Mouse (Mus musculus): ENCODE results near the gene Psg22. TPM values are rescaled to one million over a fixed set of nuclear protein-coding genes. Genes with fewer than 3 reads are reported as not detected.
"Not testable (repeated sequence)": the region's sequence is repeated elsewhere in the genome, so short reads cannot be mapped to it uniquely, and the experiment has no call there.

Psg22 gene
- polyA plus RNA-seq, 1 experiment: 0.19 TPM

DNA sequence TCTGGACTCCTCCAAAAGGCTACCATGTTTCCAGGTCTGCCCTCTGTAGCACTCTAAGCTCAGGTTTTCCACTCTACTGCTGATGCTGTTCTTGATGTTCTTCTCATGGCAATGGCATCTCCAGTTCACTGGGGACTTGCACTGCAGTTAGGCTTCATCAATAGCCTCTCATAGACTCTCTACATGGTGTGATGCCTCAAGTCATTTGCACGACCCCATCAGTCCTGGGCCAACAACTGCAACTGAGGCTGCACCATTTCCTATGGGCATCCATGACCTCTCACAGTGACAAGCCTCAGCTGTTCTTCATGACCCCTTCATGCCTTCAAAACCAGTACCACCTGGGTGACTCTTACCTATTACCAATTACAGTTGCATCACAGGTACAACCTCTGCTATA lies 10.5 kb downstream of the Psg22 start:
- no peak for DNase-seq
- Histone ChIP-seq H3K4me3 (ENCODE audit: insufficient read depth, low read depth, low read length) (no peak overlapping the region), H3K27ac (ENCODE audit: insufficient read depth, low read depth, low read length) (no peak overlapping the region), H3K27me3 (replicated peaks; ENCODE audit: control insufficient read depth, insufficient read depth, low read length) (no peaks in the 10 kb centered on the region), H3K36me3 (ENCODE audit: control insufficient read depth, insufficient read depth, low read length) (no peaks in the 10 kb centered on the region), H3K4me1 (ENCODE audit: control insufficient read depth, insufficient read depth, low read length) (no peaks in the 10 kb centered on the region)
- WGBS: 68% methylated on average over 1 of the region's 1 CpGs
- TF ChIP-seq POLR2A (IDR thresholded peaks at IDR 0.05; ENCODE audit: low read depth, low read length) (no peak), CTCF (conservative IDR thresholded peaks at IDR 0.05; ENCODE audit: insufficient read depth, insufficient read length, low read depth, low read length) (no peak)

DNA sequence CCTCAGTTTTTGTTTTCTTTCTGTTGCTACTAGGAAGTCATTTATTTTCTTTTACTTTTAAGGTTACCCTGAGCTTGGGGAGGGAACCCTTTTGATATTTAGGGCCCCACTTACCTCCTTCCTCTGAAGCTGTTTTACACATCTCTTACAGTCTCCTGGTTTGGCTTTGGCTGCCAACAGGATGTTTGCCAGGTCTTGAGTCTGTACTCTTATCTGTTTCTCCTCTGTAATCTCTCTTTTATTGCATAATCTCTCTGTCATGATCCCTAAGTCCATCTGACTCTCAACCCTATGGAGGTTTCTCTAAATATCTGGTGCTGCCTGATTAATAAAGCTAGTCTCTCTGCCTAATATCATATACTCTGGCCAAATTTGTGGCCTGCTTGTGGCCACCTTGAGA lies 15.2 kb downstream of the Psg22 start:
- Histone ChIP-seq H3K27ac (ENCODE audit: insufficient read depth, low read depth, low read length) (no peak overlapping the region), H3K4me1 (ENCODE audit: control insufficient read depth, insufficient read depth, low read length) (no peaks in the 10 kb centered on the region), H3K27me3 (replicated peaks; ENCODE audit: control insufficient read depth, insufficient read depth, low read length) (no peaks in the 10 kb centered on the region), H3K4me3 (ENCODE audit: insufficient read depth, low read depth, low read length) (no peak overlapping the region), H3K36me3 (ENCODE audit: control insufficient read depth, insufficient read depth, low read length) (no peaks in the 10 kb centered on the region)
- DNase-seq: no peak
- TF ChIP-seq CTCF (conservative IDR thresholded peaks at IDR 0.05; ENCODE audit: insufficient read depth, insufficient read length, low read depth, low read length): no peak
- TF ChIP-seq POLR2A (IDR thresholded peaks at IDR 0.05; ENCODE audit: low read depth, low read length): no peak

DNA sequence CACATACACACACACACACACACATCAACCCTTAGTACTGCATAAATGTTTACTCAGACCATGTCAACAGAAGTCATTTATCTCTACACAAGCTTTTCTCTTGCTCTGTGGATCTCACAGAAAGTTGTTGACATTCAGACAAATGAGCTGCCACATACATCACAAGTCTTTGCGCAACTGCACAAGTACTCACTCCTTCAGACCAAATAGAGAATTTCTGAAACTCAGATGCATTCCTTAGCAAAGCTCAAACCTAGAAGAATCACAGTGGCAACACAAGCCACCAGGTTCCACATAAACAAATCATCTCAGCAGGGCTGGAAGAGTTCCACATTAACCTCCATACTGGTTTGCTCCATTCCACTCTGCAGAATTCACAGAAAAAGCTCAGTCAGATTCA lies 16.6 kb downstream of the Psg22 start:
- no peak for DNase-seq
- 89% methylated on average over 1 of the region's 1 CpGs for WGBS
- H3K27me3 ChIP-seq (replicated peaks; ENCODE audit: control insufficient read depth, insufficient read depth, low read length): no peaks in the 10 kb centered on the region
- H3K4me3 ChIP-seq (ENCODE audit: insufficient read depth, low read depth, low read length): no peak overlapping the region
- no peaks in the 10 kb centered on the region for H3K36me3 ChIP-seq (ENCODE audit: control insufficient read depth, insufficient read depth, low read length)
- no peak overlapping the region for H3K27ac ChIP-seq (ENCODE audit: insufficient read depth, low read depth, low read length)
- no peak for TF ChIP-seq CTCF (conservative IDR thresholded peaks at IDR 0.05; ENCODE audit: insufficient read depth, insufficient read length, low read depth, low read length)
- TF ChIP-seq POLR2A (IDR thresholded peaks at IDR 0.05; ENCODE audit: low read depth, low read length): no peak
- no peaks in the 10 kb centered on the region for H3K4me1 ChIP-seq (ENCODE audit: control insufficient read depth, insufficient read depth, low read length)

GRCm38 (mm10) chr7:18746189-18746860 lies 28.4 kb downstream of the Psg22 start:
- Histone ChIP-seq H3K27ac (ENCODE audit: insufficient read depth, low read depth, low read length) (no peak overlapping the region), H3K36me3 (ENCODE audit: control insufficient read depth, insufficient read depth, low read length) (no peaks in the 10 kb centered on the region), H3K27me3 (replicated peaks; ENCODE audit: control insufficient read depth, insufficient read depth, low read length) (no peaks in the 10 kb centered on the region), H3K4me1 (ENCODE audit: control insufficient read depth, insufficient read depth, low read length) (no peaks in the 10 kb centered on the region), H3K4me3 (ENCODE audit: insufficient read depth, low read depth, low read length) (no peak overlapping the region)
- TF ChIP-seq POLR2A (IDR thresholded peaks at IDR 0.05; ENCODE audit: low read depth, low read length) (no peak), CTCF (conservative IDR thresholded peaks at IDR 0.05; ENCODE audit: insufficient read depth, insufficient read length, low read depth, low read length) (no peak)
- WGBS: 11% methylated on average over 20 of the region's 20 CpGs
- peak; percentile 3 for DNase-seq

DNA sequence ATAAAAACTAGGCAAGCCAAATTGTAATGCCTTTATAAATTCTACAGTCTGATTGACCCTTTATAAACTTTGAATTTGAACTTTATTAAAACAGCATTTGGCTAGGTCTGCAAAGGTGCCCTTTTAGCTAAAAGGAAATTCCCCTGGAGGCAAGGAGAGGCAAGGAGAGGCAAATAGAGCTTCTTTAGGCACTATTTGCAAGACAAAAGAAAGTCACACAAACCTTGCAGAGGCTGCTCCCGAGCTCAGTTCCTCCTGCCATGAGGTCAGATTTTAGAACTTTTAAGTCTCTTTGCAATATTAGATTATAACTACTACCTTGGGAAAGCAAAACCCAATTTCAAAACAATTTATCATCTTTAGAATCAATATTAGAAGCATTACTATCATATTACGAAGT lies 29.5 kb downstream of the Psg22 start:
- H3K27ac ChIP-seq (ENCODE audit: insufficient read depth, low read depth, low read length); DNase-seq; H3K4me1 ChIP-seq (ENCODE audit: control insufficient read depth, insufficient read depth, low read length); H3K36me3 ChIP-seq (ENCODE audit: control insufficient read depth, insufficient read depth, low read length); H3K4me3 ChIP-seq (ENCODE audit: insufficient read depth, low read depth, low read length); H3K27me3 ChIP-seq (replicated peaks; ENCODE audit: control insufficient read depth, insufficient read depth, low read length): not testable (repeated sequence)
- 72% methylated on average over 2 of the region's 2 CpGs for WGBS

DNA sequence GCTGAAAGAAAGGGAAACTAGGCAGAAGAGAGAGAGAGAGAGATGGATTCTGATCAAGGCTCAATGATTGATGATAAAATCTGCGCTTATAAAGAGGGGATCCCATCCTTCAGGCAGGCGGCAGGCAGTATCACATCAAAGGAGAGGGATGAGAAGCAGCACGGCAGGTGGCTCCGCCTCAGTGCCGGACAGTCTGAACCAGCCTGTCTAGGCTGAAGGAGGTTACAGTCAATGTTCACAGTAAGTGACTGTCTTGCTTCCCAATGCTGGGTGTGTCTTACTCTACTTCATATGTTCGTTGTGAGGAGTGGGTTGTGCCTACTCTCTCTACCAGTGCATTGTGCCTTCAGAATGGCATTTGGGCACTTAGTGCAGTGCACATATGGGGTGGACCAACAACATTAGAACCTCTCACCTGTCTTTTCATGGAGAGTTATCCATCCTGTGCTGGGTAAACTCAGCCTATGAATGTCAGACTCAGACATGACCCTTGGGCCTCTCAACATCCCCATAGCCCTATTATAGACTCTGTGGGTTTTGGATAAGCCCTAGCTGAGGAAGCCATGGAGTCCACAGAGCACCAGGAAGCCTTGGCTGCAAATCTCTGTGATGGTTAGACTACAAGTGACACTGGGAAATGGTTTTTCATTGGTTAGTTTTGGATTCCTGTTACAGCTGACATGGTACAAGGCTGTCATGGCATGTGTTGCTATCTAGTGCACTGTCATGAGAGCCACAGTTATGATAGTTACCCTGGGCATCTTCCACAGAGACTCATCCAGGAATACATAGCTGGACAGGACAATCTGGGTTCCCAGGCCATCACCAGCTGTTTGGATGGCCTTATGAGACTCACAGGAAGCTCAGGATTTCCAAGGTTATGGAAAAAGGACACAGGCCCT lies 31.4 kb downstream of the Psg22 start:
- WGBS: 28% methylated on average over 6 of the region's 6 CpGs
- no peak overlapping the region for H3K4me3 ChIP-seq (ENCODE audit: insufficient read depth, low read depth, low read length)
- DNase-seq: no peak
- no peaks in the 10 kb centered on the region for H3K36me3 ChIP-seq (ENCODE audit: control insufficient read depth, insufficient read depth, low read length)
- TF ChIP-seq CTCF (conservative IDR thresholded peaks at IDR 0.05; ENCODE audit: insufficient read depth, insufficient read length, low read depth, low read length) (no peak), POLR2A (IDR thresholded peaks at IDR 0.05; ENCODE audit: low read depth, low read length) (no peak)
- no peaks in the 10 kb centered on the region for H3K4me1 ChIP-seq (ENCODE audit: control insufficient read depth, insufficient read depth, low read length)
- no peak overlapping the region for H3K27ac ChIP-seq (ENCODE audit: insufficient read depth, low read depth, low read length)
- no peaks in the 10 kb centered on the region for H3K27me3 ChIP-seq (replicated peaks; ENCODE audit: control insufficient read depth, insufficient read depth, low read length)

DNA sequence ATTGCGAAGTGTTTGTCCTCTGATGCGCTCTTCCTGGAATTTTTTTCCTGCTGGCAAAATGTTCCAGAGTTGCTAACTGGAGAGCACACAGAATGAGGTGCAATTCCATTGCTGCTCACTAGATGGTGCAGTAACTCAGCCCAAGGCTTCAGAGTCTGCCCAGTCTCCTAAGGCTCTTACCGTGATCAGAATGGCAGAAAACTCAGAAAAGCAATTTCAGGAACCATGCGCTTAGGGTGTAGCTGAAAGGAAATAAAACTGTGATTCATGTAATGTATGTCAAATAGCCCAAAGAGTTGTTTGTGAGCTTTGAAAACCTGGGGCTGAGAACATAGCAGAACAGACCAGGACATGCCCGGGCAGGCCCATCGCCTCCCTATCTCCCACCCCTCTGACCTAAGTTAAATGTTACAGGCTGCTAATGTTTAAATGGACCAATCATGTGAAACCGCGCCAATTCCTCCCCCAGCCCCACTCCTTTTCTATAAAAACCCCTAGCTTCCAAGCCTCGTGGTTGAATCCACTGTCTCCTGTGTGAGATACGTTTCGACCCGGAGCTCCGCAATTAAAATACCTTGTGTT lies 32.1 kb downstream of the Psg22 start:
- H3K36me3 ChIP-seq (ENCODE audit: control insufficient read depth, insufficient read depth, low read length); H3K27me3 ChIP-seq (replicated peaks; ENCODE audit: control insufficient read depth, insufficient read depth, low read length); H3K27ac ChIP-seq (ENCODE audit: insufficient read depth, low read depth, low read length); H3K4me1 ChIP-seq (ENCODE audit: control insufficient read depth, insufficient read depth, low read length); H3K4me3 ChIP-seq (ENCODE audit: insufficient read depth, low read depth, low read length): not testable (repeated sequence)
- TF ChIP-seq CTCF (conservative IDR thresholded peaks at IDR 0.05; ENCODE audit: insufficient read depth, insufficient read length, low read depth, low read length): peak; percentile 93
- DNase-seq: peak; percentile 73
- 50% methylated on average over 11 of the region's 13 CpGs for WGBS

- H3K27me3 ChIP-seq (replicated peaks; ENCODE audit: control insufficient read depth, insufficient read depth, low read length); H3K4me3 ChIP-seq (ENCODE audit: insufficient read depth, low read depth, low read length); H3K27ac ChIP-seq (ENCODE audit: insufficient read depth, low read depth, low read length); DNase-seq; H3K36me3 ChIP-seq (ENCODE audit: control insufficient read depth, insufficient read depth, low read length); H3K4me1 ChIP-seq (ENCODE audit: control insufficient read depth, insufficient read depth, low read length): not testable (repeated sequence)
- 84% methylated on average over 7 of the region's 7 CpGs for WGBS
Measured at GRCm38 (mm10) chr7:18760152-18760551, 42.3 kb downstream of the Psg22 start.

DNA sequence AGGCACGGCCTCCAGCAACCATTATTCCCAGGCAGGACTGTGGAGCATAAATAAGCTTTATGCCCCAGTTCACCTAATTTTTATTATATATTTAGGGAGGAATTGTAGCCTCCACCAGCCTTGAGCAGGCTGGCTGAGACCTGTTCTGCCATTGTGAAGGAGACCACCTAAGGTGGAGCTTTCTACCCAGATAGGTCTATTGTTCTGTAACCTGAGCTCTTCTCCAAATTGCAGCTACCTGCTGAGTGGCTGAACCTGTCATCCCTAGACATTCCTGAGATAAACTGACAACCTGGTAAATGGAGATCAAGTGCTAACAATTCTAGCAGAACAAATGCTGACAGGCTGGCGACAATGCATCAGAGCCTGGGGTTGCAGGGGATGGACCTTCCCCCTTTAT lies 45.0 kb downstream of the Psg22 start:
- DNase-seq; H3K27me3 ChIP-seq (replicated peaks; ENCODE audit: control insufficient read depth, insufficient read depth, low read length); H3K27ac ChIP-seq (ENCODE audit: insufficient read depth, low read depth, low read length); H3K4me3 ChIP-seq (ENCODE audit: insufficient read depth, low read depth, low read length); H3K36me3 ChIP-seq (ENCODE audit: control insufficient read depth, insufficient read depth, low read length); H3K4me1 ChIP-seq (ENCODE audit: control insufficient read depth, insufficient read depth, low read length): not testable (repeated sequence)
- 33% methylated on average over 1 of the region's 2 CpGs for WGBS
